Mouse (Mus musculus) spleen, postnatal 4 days (tissue): ENCODE measurements at regions not wholly inside any gene's neighbourhood (a gene's known extent, or its start where the extent isn't known, plus 50 kb on each side); places are given as distances from the start of the nearest gene placed in this dataset.

Experiments used
- DNase-seq, 2 experiments: peaks; one replicate each; pipeline ENCODE4 v3.0.0; 2022; ENCODE audit warnings: low spot score in 2 of 2

- DNase-seq, result no peak
These were observed 425.2 kb upstream of the Kdm8 start for GRCm38 (mm10) chr7:125019259-125019658.

GRCm38 (mm10) chr7:125024944-125025343 is 419.5 kb upstream of the Kdm8 start:
- DNase-seq, result no peak

- no peak for DNase-seq
These were observed 410.7 kb upstream of the Kdm8 start for GRCm38 (mm10) chr7:125033778-125034177.

GRCm38 (mm10) chr7:125034196-125034595 is 410.3 kb upstream of the Kdm8 start:
- no peak for DNase-seq

GRCm38 (mm10) chr7:125036098-125036991 is 408.1 kb upstream of the Kdm8 start:
- DNase-seq, result no peak

- no peak for DNase-seq
These were observed 405.6 kb upstream of the Kdm8 start for GRCm38 (mm10) chr7:125038840-125039239.

GRCm38 (mm10) chr7:125055951-125056625 is 388.4 kb upstream of the Kdm8 start:
- DNase-seq, result no peak

GRCm38 (mm10) chr7:125102464-125102863 is 342.0 kb upstream of the Kdm8 start:
- no peak for DNase-seq

- DNase-seq, result no peak
These were observed 340.5 kb upstream of the Kdm8 start for GRCm38 (mm10) chr7:125104011-125104410.

- DNase-seq, result no peak
These were observed 331.6 kb upstream of the Kdm8 start for GRCm38 (mm10) chr7:125112820-125113273.

- DNase-seq, result no peak
These were observed 329.0 kb upstream of the Kdm8 start for GRCm38 (mm10) chr7:125115322-125115996.

- no peak for DNase-seq
These were observed 327.3 kb upstream of the Kdm8 start for GRCm38 (mm10) chr7:125117173-125117572.

GRCm38 (mm10) chr7:125129187-125129586 is 315.3 kb upstream of the Kdm8 start:
- DNase-seq, result no peak

- DNase-seq, result no peak
These were observed 312.5 kb upstream of the Kdm8 start for GRCm38 (mm10) chr7:125131968-125132367.

GRCm38 (mm10) chr7:125138607-125139006 is 305.9 kb upstream of the Kdm8 start:
- no peak for DNase-seq

GRCm38 (mm10) chr7:125139196-125139595 is 305.3 kb upstream of the Kdm8 start:
- no peak for DNase-seq

GRCm38 (mm10) chr7:125140854-125141253 is 303.6 kb upstream of the Kdm8 start:
- no peak for DNase-seq

- no peak for DNase-seq
These were observed 302.6 kb upstream of the Kdm8 start for GRCm38 (mm10) chr7:125141864-125142263.

GRCm38 (mm10) chr7:125146025-125146424 is 298.5 kb upstream of the Kdm8 start:
- no peak for DNase-seq

GRCm38 (mm10) chr7:125149151-125149550 is 295.3 kb upstream of the Kdm8 start:
- DNase-seq, result no peak

GRCm38 (mm10) chr7:125149740-125150139 is 294.7 kb upstream of the Kdm8 start:
- no peak for DNase-seq

GRCm38 (mm10) chr7:125152281-125152680 is 292.2 kb upstream of the Kdm8 start:
- DNase-seq, result no peak
